Mouse (Mus musculus) ES-E14 (cell line): ENCODE measurements around the gene Notum. TPM values are rescaled to one million over a fixed set of nuclear protein-coding genes. Genes with fewer than 3 reads are reported as not detected.

Experiments
- DNase-seq: peaks from one replicate; pipeline ENCODE4 v3.0.0-alpha.2; 2013; ENCODE audit warnings: low read depth, low spot score
- H3K27ac ChIP-seq: 2 replicates; pipeline ENCODE4 v1.5.1; 2012; ENCODE audit warnings: low read depth, mild to moderate bottlenecking, low read length, moderate library complexity, mixed read lengths; ENCODE audit not compliant: poor library complexity, insufficient read depth, severe bottlenecking
- H3K36me3 ChIP-seq: 2 replicates; pipeline ENCODE4 v1.6.1; 2012; ENCODE audit warnings: mild to moderate bottlenecking, low read length, moderate library complexity, mixed read lengths; ENCODE audit not compliant: control insufficient read depth, poor library complexity, insufficient read depth, severe bottlenecking
- H3K4me1 ChIP-seq, 2 experiments: fragments of 150-350 bp in 1 of 2; sonication (generic) in 1 of 2; 2 replicates each; pipeline ENCODE4 v1.6.1; 2012; ENCODE audit warnings: low read length in 2 of 2, mild to moderate bottlenecking in 1 of 2, mixed read lengths in 1 of 2; ENCODE audit not compliant: control insufficient read depth in 2 of 2, insufficient read depth in 2 of 2, poor library complexity in 1 of 2
- H3K4me3 ChIP-seq, 2 experiments: fragments of 150-350 bp in 1 of 2; sonication (generic) in 1 of 2; 2 replicates each; pipeline ENCODE4 v1.5.1; 2012; ENCODE audit warnings: low read length in 2 of 2, low read depth in 1 of 2, mild to moderate bottlenecking in 1 of 2, mixed read lengths in 1 of 2; ENCODE audit not compliant: insufficient read depth in 1 of 2, poor library complexity in 1 of 2, severe bottlenecking in 1 of 2
- H3K9ac ChIP-seq: 2 replicates; pipeline ENCODE4 v1.6.1; 2012; ENCODE audit warnings: low read depth, mild to moderate bottlenecking, low read length, mixed read lengths; ENCODE audit not compliant: poor library complexity, insufficient read depth, severe bottlenecking
- H3K9me3 ChIP-seq: fragments of 150-350 bp; sonication (generic); 2 replicates; pipeline ENCODE4 v1.6.1; 2012; ENCODE audit warnings: low read depth, mild to moderate bottlenecking, low read length; ENCODE audit not compliant: control insufficient read depth, insufficient read depth
- CHD2 ChIP-seq: IDR thresholded peaks from 2 replicates; pipeline ENCODE4 v1.6.1; 2014; ENCODE audit warnings: mild to moderate bottlenecking, low read depth, low read length, inconsistent platforms
- HCFC1 ChIP-seq: IDR thresholded peaks from 2 replicates; pipeline ENCODE4 v1.6.1; 2012; ENCODE audit warnings: low read length, inconsistent platforms, borderline replicate concordance; ENCODE audit not compliant: insufficient read depth
- MAFK ChIP-seq: IDR thresholded peaks from 2 replicates; pipeline ENCODE4 v1.6.1; 2014; ENCODE audit warnings: mild to moderate bottlenecking, low read depth, low read length, inconsistent platforms; ENCODE audit not compliant: insufficient read depth
- ZC3H11A ChIP-seq: IDR thresholded peaks from 2 replicates; pipeline ENCODE4 v1.6.1; 2012; ENCODE audit warnings: low read depth, mild to moderate bottlenecking, inconsistent platforms, low read length, borderline replicate concordance
- ZNF384 ChIP-seq: IDR thresholded peaks from 2 replicates; pipeline ENCODE4 v1.6.1; 2012; ENCODE audit warnings: low read depth, low read length, inconsistent platforms
- in situ Hi-C, 2 experiments: fragments of 600-800 bp; cut with MboI; formaldehyde crosslinking; loops; one replicate each; pipeline ENCODE4 v1.15.1; 2025; ENCODE audit warnings: low sequenced_read_pairs in 2 of 2, inconsistent platforms in 1 of 2; ENCODE audit not compliant: unreplicated experiment in 2 of 2
- total RNA-seq: library from RNA; depleted of rRNA; stranded (reverse); fragments of 300-350 nt; gene quantifications from 2 replicates; pipeline ENCODE4 v1.2.3, GENCODE M21; 2012

The Notum gene
- total RNA-seq, 1 experiment = 47.8 TPM

GRCm38 (mm10) chr11:120647047-120647830 lies 13.7 kb downstream of the Notum start:
- TF ChIP-seq ZC3H11A = no peak
- no peak for TF ChIP-seq MAFK
- no peak for TF ChIP-seq CHD2
- TF ChIP-seq ZNF384 = no peak
- TF ChIP-seq HCFC1 = no peak
- no peak overlapping the region for H3K27ac ChIP-seq
- H3K4me3 ChIP-seq = peak overlapping the region; percentile 51
- peaks cover 0 to 12% of the 10 kb centered on the region in 2 experiments; a peak in 1 of 4 replicates for H3K4me1 ChIP-seq
- H3K9me3 ChIP-seq = no peaks in the 10 kb centered on the region
- DNase-seq = no peak
- in situ Hi-C loops = no loop called here
- no peaks in the 10 kb centered on the region for H3K36me3 ChIP-seq
- 0 out of 2 replicates have a peak overlapping the region, but pooled peaks have one; percentile 35 for H3K9ac ChIP-seq

- in situ Hi-C loops = no loop called here
- peak within 1 kb of the TSS; percentile 72 to 82 for H3K4me3 ChIP-seq
- TF ChIP-seq ZC3H11A (no peak), CHD2 (0 out of 2 replicates have a peak, but pooled peaks have one; percentile 47), HCFC1 (peak; percentile 37; the same call in 1 of the 2 replicates), ZNF384 (no peak), MAFK (no peak)
- peak; percentile 87 for DNase-seq
- H3K4me1 ChIP-seq = peaks cover 0 to 21% of the 10 kb centered on the region in 2 experiments; a peak in 1 of 4 replicates
- no peaks in the 10 kb centered on the region for H3K9me3 ChIP-seq
- peaks cover 3% of the 10 kb centered on the region; the same call in 1 of the 2 replicates for H3K36me3 ChIP-seq
- no peak within 1 kb of the TSS; the same call in 1 of the 2 replicates for H3K27ac ChIP-seq
- H3K9ac ChIP-seq = peak within 1 kb of the TSS; percentile 81
These were observed 17.4 kb downstream of the Notum start, which contains the start of gene Pycr1 for GRCm38 (mm10) chr11:120643601-120643987. Pycr1 (minus strand) TSS chr11:120643769.

GRCm38 (mm10) chr11:120642939-120643600 lies 17.9 kb downstream of the Notum start:
- no peak for DNase-seq
- Histone ChIP-seq H3K4me3 (peak overlapping the region; percentile 72 to 82), H3K36me3 (peaks cover 3% of the 10 kb centered on the region; the same call in 1 of the 2 replicates), H3K9ac (peak overlapping the region; percentile 81), H3K27ac (no peak overlapping the region; the same call in 1 of the 2 replicates), H3K9me3 (no peaks in the 10 kb centered on the region), H3K4me1 (peaks cover 0 to 20% of the 10 kb centered on the region in 2 experiments; a peak in 1 of 4 replicates)
- no peak for TF ChIP-seq ZNF384
- TF ChIP-seq ZC3H11A = no peak
- TF ChIP-seq CHD2 = no peak
- TF ChIP-seq MAFK = no peak
- no peak for TF ChIP-seq HCFC1
- in situ Hi-C loops = no loop called here

GRCm38 (mm10) chr11:120641869-120642268 lies 19.1 kb downstream of the Notum start:
- Histone ChIP-seq H3K4me1 (peaks cover 0 to 16% of the 10 kb centered on the region in 2 experiments; a peak in 1 of 4 replicates), H3K9ac (no peak overlapping the region), H3K9me3 (no peaks in the 10 kb centered on the region), H3K36me3 (peaks cover 3% of the 10 kb centered on the region; the same call in 1 of the 2 replicates), H3K27ac (no peak overlapping the region), H3K4me3 (no peak overlapping the region; a peak in 1 of 4 replicates)
- in situ Hi-C loops = no loop called here
- TF ChIP-seq ZC3H11A (no peak), ZNF384 (no peak), MAFK (no peak), CHD2 (no peak), HCFC1 (no peak)
- DNase-seq = no peak
